Mouse (Mus musculus): ENCODE measurements around the gene Sptbn4.

Sptbn4 gene

DNA sequence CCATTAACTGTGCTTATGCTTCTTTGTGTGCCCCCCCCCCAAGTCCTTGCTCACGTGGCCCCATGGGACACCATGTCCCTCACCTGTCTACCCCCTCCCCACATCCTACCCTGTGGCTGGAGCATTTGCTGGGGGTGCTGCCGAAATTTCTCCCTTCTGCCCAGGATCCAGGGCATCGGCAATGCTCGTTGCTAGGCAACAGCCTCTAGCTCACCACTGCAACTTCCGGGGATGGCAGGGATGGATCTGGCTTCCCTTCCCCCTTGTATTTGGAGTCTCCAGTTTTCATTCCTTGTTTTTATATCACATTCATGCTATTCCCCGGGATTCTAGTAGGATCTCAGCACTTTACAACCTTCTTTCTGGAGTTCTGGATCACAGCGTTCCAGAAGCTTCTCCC is 108.0 kb downstream of the Sptbn4 start:
- no peak for DNase-seq

DNA sequence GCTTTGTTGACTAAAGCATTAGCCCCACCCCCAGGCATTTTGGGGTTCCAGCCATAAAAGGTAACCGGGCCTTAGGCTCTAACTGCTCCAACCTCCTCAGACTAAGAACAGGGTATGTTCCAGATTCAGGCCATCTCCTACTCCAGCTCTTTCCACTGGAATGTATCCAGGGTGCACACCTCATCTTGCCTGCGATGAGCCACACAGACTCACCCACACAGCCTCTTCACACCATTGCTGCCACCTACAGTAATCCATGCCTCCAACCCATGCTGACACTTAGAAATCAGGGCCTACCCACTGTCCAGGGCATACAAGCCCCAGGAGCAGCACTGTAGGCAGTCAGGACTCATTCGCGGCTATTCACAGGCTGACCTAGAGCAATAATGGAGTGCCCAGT is 108.4 kb downstream of the Sptbn4 start:
- DNase-seq: no peak

DNA sequence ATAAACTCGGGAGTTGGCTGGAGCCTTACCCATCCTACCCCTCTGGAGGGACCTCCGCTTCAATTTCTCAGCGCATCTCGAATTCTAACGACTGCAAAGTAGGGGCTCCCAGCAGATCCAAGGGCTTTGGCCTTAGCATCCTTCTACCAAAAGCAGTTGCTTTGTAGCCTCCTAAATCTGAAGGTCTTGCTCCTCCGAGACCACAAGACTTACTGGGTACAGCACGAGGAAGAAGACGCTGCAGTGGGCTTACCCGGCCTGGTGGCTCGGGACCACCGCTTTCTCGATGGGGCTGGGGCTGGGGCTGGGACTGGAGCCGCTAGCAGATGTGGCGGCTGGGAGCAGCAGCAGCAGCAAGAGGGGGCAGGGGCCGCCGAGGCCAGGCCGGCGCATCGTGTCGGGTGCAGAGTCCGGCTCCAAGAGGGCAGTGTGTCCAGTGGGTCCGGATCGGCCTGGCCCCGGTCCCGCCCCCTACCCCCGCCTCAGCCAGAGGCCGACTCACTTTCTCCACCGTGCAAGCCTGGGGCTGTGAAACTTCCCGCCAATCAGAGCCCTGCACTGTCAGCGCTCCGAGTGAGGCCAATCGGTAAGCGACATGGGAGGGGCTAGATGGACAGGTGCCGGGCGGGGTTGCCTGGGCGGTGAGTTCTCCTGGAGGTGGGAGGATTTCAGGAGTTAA is 110.2 kb downstream of the Sptbn4 start, which contains the start of gene Ltbp4:
Ltbp4 (minus strand) TSS at position 518 of the 679 bp plus-strand sequence.
- DNase-seq: no peak

DNA sequence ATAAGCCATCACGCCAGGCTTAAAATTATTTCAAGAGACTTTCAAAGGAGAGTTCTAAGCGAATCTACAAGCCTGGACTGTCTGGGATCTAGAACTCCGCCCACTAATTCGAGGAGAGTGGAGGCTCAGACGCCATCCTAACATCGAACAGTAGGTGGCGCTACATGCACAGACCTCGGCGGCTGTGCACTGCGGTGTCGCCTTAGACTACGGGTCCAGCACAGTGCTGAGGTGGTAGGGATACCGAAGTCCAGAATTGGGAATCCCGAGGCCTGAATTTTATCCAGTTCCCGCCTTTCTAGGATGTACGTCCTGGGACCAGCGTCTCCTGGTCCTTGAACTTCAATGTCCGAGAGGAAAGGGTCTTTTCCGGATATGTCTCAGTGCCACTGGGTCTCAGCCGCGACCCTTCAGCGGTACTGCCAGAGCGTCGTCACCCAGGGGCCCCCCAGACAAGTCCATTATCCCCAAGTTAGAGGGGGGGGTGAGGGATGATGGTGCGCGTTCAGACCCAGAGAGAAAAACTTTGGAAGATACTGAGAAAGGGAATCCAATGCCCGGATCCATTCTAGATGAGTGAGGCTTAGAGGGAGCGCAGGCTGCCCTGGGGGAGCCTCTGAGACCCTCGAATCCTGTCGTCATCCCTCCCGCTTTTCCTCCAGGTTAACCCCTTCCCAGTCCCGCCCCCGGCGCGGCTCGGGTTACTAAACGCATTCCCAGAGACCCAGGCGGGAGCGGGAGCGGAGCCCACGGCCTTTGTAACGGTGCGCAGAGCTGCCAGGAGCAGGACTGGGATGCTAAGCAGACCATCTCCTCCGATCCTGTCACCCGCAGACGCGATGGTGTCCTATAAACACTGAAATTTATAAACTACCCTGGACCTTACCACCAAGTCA is 111.3 kb downstream of the Sptbn4 start:
- DNase-seq: peak; percentile 96

DNA sequence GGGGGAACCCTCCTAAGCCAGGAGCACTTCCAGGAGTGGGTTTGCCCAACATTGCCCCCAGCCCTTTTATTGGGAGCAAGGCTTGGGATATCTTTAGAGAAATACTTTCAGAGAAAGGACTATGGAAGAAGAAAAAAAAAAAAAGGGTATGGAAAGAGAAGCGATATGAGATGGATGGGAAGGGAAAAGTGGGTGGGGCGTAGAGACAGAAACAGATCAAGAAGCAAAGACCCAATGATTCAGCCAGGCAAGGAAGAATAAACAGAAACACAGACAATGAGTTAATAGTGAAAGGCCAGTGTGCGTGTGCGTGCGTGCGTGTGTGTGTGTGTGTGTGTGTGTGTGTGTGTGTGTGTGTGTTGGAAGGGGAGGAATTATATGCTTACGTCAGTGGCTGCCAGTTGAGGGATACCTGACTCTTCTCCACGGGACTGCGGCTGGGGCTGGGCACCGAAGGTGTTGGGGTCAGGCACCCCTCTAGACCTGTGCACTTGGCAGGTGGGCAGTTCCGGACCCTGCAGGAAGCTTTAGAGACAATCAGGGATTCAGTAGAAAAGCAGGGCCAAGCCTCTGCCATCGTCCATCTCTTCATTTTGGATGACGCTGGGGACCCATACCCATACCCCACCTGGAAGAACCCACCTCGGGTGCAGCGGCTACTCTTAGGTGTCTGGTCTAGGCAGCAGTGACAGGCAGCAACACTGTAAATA is 112.3 kb downstream of the Sptbn4 start:
- no peak for DNase-seq

DNA sequence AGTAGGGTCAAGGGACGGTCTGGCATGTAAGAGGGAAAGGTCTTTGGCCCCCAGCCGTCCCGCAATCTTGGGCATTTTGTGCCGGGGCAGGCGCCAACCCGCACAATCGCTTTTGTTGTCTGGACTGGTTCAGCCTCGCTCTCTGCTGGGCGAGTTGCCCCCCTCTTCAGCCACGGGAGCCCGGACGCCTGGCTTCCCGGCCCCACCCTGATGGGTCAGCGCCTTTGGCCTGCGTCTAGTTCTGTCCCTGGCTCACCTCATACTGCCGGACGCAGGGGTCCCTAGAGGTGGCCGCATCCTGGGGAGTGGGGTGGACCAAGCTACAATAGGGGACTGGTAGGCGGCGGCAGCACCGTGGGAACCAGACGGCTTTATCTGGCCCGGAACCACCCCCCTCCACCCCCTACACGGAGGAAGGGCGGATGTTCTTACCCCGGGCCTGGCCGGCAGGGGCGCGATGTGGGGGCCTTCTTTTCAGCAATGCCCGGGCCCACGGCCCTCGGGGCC is 113.0 kb downstream of the Sptbn4 start:
- no peak for DNase-seq

DNA sequence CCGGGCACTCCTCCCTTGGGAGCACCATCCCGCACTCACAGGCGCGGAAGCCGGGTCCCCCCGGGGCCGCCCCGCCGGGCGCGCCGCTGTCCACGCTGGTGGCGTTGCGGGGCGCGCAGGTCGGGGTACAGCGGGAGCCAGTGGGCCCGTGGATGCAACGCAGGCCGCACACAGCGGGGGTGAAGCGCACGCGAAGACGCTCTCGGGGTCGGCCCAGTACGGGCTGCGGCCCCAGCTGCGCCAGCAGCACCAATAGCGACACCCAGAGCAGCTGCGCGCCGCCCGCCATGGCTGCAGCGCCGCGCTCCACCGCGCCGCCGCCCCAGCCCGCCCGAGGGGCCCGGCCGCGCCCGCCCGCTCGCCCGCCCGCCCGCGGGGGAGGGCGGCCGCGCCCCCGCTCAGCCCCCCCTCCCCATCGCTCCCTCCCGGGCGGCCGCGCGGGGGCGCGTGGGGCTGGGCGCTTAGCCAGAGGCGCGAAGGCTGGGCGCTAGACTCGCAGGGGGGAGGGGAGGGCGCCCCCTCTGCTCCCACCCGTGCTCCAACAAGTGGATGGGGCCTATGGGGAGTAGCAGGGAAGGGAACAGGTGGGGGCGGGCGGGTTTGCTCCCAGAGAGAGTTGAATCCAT is 114.1 kb downstream of the Sptbn4 start:
- no peak for DNase-seq

DNA sequence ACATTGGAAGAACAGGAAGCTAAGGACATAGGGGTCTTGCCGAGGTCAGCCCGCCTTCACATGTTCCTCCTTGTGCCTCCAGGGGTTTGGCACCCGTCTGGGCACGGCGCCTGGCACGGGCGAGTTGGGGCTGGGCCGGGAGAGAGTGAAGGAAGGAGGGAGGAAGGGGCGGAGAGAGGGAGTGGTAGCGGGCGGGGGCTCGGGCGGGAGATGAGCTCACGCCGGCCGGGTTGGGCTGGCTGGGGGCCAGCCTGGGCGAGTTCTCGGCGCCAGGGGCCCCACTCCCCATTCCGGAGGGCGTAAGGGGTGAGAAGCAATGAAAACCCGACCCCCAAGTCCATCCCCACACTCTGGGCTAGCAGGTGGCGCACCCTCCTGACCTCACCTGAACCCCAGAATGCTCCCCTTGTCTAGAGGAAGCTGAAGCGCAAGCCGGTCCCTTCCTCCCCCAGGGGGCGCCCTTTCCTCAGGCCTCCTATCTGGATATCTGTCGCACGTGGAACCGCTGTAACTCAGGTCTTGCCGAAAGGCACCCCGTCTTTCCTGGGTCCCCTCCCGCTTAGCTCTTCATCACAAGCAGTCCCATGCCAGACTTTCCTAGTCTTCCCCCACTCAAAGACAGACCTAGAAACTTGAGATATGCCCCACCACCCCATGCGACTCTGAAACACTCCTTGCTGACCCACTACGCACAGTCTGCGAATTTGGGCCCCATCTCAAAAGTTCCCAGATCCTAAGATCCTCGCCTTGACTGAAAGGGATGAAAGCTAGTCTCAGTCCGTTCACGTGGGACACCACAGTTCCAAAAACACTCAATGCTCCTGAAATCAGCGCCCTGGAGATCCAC is 114.9 kb downstream of the Sptbn4 start:
- DNase-seq: peak; percentile 81 to 91

DNA sequence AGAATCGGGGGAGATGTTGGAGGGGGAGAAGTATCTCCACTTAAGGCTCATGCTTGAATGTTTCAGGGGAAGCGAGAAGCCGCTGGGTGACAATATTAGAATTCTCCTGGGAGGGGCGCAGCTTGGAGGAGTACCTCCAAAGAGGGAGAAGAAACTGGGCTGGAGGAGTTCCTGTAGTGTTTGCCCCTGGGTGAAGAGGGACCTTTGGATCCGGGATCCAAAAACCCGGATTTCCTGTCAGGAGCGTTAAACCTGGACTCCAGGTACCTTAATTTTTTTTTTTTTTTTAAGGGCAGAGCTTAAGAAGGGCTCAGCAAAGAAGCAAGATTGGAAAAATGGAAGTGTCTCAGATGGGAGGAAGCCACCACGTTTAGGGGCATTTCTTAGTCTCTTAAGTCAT is 115.6 kb downstream of the Sptbn4 start:
- no peak for DNase-seq

DNA sequence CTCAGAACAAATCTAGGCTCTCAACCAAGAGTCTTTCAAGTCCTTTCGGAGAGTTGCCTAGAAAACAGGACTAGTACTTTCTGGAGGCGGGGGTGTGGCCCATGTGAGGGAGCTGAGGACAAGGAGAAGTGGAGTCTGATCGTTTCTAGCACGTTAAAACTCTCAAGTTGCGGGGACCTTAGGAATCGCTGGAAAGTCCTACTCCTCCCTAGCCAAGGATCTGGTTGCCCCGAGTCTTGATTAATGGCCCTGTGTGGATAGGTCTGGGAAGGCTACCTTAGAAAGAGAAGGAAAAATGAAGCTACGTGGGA is 116.0 kb downstream of the Sptbn4 start:
- no peak for DNase-seq

DNA sequence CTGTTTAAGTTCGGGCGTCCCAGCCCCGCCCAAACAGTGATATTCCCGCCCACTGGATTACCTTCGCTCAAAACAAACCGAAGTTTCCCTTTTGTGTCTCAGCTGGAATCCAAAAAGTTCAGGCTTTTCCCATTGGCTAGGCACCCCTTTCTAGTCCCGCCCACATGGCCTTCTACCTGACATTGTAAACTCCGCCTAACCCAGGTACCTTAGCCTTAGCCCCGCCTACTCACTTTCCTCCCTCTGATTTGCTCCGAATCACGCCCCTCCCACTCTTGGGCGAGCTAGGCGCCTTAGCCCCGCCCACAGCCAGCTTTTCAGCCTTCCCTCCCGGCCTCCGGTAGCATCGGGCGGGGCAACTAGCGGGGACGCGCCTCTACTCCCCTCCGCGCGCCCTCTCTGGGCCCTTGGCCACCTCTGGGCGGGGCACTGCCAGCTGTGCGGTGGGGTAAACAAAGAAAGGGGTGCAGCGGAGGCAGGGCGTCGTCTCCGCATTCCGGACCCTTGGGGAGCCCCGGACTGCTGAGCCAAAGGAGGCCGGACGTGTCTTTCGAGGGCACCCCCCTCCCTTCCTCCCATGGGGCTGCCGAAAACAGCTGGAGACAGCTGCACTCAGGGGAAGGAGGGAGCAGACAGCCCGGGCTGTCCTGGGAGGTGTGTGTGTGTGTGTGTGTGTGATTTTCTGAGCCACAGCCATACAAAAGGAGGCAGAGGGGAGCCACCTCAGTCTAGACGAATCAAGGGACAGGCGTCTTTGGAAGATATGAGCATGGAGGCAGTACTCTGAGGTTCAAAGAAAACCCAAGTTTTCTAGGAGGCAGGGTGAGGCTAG is 116.6 kb downstream of the Sptbn4 start:
- peak; percentile 58 to 70 for DNase-seq

DNA sequence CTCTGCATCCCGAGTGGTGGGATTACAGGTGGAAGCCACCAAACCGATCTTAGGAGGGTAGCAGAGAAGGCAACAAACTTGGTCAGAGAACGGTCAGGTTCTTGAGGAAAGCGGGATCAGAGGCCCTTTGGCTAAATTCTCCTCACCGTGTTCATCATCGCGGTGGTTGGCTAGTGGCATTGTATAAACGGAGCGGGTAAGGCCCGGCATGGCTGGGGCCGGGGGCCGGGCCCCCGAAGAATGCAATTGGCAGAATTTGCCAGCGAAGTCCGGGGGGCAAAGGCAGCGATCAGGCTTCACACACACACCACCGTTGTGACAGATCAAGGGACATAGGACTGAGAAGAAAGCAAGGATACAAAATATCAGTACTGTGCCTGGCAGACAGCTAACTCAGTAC is 117.5 kb downstream of the Sptbn4 start:
- DNase-seq: no peak

DNA sequence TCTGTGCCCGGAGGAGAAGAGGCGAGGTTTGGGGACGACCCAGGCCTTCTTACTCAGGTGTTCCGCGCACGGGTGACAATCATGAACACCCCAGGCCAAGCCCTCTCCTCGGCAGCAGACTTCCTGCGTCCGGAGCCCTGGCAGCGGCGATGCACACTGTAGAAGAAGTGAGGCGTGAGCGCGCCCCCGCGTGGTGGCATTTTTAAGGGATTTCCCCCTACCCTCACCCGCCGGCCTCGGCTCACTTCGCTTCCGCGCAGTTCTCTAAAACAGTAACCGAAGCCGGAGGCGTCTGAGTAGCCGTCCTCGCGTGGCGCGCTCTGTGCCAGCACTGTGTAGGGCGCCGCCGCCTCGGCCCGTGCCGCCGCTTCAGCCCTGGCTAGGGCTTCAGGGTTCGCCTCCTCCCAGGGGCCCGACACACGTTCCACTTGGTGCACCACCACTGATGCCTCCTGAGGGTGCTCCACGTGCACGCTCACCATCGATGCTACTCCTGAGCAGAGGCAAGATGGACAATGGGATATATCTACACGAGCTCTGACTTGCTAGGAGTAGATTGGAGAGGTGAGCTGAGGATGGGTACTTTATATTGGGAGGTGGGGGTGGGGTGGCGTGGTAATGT is 118.0 kb downstream of the Sptbn4 start:
- DNase-seq: peak; percentile 92 to 96

DNA sequence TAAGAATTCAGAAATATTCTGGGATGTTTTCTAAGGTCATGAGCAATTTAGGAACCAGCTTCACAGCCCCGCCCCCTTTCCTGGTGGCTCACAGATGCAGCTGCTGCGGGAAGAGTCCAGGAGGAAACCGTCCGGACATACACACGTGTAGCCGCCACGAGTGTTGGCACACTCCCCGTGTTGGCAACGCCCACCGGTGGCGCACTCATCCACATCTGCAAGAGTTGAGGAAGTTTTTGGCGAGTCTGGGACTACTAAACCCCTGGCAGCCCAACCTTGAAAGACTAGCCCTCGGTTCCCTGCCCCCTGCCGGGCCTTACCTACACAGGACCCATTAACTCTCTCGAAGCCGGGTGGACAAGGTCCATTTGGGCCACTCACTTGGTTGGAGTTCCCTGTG is 118.8 kb downstream of the Sptbn4 start:
- DNase-seq: no peak

DNA sequence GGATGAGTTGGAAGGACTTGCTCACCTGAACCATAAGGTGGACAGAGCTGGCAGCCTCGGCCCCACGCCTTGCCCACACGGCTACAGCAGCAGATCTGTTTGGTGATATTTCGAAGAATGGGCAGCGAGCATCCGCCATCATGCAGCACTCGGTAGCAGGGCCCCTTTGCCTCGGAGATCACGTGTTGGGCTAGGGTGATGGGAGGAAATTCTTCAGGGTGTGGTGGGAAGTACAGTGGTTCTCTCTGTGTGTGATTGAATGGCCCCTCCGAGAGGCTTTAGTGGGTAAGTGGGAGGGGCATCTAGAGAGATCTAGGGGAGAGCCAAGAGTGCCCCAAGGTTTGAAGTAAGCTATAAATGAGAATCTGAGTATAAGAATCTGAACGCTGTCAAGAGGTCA is 119.3 kb downstream of the Sptbn4 start:
- DNase-seq: no peak

DNA sequence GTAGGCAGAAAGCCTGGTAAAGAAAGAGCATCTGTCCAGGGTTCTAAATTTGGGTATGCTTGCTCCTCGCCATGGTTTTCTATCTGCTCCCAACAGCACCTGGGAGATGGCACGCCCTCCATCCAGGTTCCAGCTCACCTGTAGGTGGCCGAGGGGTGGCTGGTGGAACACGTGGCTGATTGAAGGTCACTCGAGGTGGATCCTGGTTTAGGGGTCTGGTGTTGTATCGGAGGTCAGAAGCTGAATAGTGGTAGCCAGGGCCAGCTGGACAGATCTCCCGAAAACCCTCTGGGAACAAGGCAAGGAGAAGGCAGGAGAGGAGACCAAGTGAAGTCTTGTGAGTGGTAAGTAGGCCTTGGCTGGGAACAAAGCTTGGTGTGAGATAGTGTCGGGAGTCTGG is 120.0 kb downstream of the Sptbn4 start:
- no peak for DNase-seq

DNA sequence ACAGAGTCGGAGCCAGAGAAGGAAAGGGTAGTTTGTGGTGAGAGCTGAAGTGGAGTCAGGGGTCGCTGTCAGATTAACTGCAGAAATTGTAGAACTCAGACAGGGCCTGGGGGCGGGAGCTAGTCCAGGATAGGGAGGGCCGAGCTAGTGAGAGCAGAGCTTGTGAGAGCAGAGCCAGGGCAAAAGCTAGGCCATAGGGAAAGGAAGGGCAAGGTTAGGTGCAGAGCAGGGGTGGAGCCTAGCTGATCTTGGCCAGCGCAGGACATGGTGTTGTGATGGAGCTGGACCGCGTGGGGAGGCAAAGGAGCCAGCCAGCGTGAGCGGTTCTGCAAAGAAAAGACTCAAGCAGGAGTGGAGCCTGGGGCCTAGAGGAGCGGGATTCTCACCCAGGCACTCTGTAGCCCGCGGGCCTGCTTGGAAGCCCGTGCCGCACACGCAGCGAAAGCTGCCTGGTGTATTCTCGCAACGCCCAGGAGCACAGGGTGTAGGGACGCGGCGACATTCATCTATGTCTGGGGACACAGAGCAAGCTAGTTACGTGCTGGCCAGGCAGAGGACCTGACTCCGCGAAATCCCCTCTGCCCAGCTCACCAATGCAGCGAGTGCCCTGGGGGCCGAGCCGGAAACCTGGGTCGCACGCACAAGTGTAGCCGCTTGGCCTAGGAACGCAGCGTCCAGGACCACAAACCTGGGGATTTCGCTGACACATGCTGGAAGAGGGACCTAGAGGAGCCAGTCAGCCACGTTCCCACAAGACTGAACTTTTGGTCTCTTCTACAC is 121.2 kb downstream of the Sptbn4 start:
- DNase-seq: peak; percentile 50 to 59

DNA sequence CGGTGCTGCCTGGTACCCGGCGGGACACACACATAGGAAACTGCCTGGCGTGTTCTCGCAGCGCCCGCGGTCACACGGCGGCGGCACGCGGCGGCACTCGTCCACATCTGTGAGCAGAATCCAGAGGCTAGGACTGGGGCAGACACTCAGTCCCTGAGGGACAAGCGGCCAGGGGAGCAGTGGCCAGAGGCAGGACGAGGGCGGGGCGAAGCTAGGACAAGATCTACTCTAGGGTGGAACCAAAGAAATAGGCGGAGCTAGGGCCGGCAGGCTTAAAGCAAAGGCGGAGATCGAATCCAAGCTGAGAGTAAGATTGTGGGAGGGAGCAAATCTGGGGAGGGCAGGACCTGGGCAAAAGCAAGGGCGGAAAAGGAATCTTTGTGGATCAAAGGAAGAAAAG is 121.8 kb downstream of the Sptbn4 start:
- DNase-seq: peak; percentile 43 to 48

DNA sequence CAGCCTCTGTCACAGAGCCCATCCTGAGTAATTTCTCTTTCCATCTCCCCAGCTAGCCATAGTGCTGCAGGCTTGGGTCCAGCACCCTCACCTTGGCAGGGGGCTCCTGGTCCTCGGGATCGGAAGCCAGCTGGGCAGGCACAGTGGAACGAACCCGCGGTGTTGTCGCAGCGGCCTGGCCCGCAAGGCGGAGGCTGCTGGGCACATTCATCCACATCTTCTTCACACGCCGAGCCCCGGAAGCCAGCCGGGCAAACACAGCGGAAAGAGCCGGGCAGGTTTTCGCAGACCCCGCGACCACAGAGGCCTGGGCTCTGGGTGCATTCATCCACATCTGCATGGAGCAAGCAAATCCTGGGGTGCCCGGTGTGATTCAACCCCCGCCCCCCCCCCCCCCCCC is 122.6 kb downstream of the Sptbn4 start:
- no peak for DNase-seq

DNA sequence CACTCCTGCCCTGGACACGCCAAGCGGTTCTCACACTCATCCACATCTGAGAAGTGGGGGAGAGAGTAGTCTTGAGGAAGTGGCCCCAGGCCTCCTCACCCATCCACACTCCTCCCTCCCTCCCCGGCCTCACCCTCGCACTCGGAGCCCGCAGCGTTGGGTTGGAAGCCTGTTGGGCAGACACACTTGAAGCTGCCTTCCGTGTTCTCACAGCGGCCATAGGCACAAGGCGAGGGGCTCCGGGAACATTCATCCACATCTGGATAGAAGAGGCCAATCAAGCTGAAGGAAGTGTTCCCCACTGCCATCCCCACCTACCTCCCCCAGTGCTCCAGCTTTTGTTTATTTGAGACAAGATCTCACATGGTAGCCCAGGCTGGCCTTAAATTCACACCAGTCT is 123.3 kb downstream of the Sptbn4 start:
- no peak for DNase-seq
